Mouse (Mus musculus) splenic B cell, adult 2 months (primary cell): ENCODE measurements around the gene Tmie.

Source experiments
- DNase-seq: peaks from one replicate; pipeline ENCODE4 v3.0.0-alpha.2; 2011; ENCODE audit warnings: low read depth, low spot score
- H3K27me3 ChIP-seq: 2 replicates; pipeline ENCODE4 v1.6.1; 2012; ENCODE audit warnings: mild to moderate bottlenecking, low read length, moderate library complexity, mixed read lengths; ENCODE audit not compliant: control insufficient read depth, poor library complexity, insufficient read depth, severe bottlenecking
- H3K36me3 ChIP-seq: 2 replicates; pipeline ENCODE4 v1.6.1; 2012; ENCODE audit warnings: mild to moderate bottlenecking, low read length, moderate library complexity, mixed read lengths; ENCODE audit not compliant: control insufficient read depth, poor library complexity, insufficient read depth, severe bottlenecking

Gene Tmie

DNA sequence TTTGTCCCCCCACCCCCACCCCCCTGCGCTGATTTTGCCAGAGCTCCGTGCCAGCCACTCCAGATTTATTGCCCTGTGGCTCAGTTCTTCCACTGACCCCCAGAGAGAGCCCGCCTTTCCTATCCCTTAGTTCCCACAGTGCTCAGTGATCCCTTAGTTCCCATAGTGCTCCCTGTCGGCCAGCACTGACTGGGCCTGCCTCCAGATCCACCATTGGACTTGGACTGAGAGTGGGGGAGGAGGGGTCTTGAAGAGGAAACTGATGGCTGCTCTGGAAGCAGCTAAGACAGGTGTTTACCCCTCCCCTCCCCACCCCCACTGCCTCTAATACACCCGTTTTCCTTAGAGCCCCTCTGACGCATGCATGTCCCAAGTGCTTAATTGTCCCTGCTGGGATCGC, 16.1 kb upstream of the Tmie start:
- no peaks in the 10 kb centered on the region for H3K27me3 ChIP-seq
- DNase-seq: no peak
- H3K36me3 ChIP-seq: no peaks in the 10 kb centered on the region

DNA sequence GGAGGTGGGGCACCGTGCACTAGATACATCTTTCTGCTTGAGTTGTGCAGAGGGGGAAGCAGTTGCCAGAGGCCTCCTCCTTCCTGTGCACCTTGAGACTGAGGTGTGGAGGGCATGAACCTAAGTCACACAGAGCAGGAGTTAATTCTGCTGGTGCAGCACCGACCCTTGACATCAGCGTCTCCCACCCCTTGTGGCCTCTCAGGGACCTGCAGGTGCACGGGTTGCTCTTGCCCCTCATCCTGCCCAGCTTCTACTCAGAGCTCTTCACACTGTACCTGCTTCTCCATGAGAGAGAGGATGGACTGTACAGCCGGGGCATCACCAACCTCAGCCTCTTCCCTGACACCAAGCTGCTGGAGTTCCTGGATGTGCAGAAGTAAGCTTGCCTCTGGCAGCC, 15.6 kb upstream of the Tmie start:
- no peak for DNase-seq
- Histone ChIP-seq H3K36me3 (no peaks in the 10 kb centered on the region), H3K27me3 (no peaks in the 10 kb centered on the region)

DNA sequence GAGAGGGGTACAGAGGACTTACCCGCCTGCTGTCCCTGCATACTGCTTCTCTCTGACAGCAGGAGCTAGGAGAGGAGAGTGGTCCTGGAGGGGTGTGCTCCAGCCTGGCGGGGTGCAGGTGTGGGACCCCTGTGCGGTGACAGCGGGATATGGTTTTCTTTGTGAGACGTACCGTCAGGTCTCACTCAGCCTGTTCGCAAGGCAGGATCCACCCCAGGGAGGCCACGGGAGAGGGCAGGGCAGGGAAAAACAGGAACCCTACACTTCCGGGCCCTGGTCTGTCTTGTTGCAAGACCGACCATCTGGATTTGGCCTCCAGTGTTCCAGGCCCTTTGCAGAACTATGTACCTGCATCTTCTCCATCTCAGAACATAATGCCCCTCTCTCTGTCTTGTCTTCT, 13.5 kb upstream of the Tmie start:
- Histone ChIP-seq H3K36me3 (no peaks in the 10 kb centered on the region), H3K27me3 (no peaks in the 10 kb centered on the region)
- no peak for DNase-seq

DNA sequence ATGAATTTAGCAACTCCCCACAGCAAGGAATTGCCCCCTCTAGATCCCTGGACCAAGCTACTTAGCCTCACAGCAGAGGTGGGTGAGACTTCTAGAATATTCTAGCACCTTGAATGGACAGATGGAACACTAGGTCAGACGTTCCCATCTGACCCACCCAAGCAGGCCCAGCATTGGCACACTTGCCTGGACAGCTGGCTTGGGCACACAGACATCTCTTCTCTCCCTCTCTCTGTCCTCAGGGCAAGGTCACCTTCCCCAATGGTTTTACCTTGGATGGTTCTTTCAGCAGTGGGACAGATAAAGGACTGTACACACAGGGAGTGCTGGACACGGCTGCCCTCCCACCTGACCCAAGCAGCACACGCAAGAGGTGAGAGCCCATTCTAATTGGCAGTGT, 12.6 kb upstream of the Tmie start:
- Histone ChIP-seq H3K27me3 (no peaks in the 10 kb centered on the region), H3K36me3 (no peaks in the 10 kb centered on the region)
- DNase-seq: no peak

DNA sequence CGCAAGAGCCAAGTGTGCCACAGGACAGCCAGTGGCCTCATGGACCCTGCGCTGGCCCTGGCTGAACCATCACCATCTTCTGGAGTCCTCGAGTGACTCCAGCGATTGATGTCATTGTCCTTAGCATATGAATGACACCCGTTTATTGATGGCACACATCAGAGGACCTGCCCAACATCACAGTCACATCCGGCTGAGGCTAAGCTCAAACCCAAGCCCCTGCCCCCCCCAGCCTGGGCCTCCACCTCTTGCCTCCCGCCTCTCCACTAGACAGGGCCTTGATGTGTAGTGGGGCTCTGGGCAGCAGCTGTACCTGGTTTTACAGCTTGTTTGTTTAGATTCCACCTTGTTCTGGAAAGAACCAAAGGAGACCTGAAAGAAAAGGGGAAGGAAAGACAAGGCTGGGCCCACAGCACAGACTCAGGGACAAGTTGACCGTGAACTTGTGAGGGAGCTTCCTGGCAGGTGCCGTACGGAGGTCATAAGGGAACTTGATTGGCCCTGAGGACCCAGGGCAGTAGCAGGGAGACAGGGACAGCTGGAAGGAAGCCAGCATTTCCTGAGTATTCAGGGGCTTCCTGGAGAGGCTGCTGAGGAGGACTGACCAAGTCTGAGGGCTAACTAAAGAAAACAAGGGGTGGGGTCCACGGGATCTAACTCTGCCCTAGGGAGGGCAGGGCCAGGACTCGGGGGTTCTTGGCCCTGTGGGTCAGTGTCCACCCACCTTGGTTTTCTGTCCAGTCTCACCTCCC, 11.3 kb upstream of the Tmie start:
- Histone ChIP-seq H3K36me3 (no peaks in the 10 kb centered on the region), H3K27me3 (no peaks in the 10 kb centered on the region)
- no peak for DNase-seq

DNA sequence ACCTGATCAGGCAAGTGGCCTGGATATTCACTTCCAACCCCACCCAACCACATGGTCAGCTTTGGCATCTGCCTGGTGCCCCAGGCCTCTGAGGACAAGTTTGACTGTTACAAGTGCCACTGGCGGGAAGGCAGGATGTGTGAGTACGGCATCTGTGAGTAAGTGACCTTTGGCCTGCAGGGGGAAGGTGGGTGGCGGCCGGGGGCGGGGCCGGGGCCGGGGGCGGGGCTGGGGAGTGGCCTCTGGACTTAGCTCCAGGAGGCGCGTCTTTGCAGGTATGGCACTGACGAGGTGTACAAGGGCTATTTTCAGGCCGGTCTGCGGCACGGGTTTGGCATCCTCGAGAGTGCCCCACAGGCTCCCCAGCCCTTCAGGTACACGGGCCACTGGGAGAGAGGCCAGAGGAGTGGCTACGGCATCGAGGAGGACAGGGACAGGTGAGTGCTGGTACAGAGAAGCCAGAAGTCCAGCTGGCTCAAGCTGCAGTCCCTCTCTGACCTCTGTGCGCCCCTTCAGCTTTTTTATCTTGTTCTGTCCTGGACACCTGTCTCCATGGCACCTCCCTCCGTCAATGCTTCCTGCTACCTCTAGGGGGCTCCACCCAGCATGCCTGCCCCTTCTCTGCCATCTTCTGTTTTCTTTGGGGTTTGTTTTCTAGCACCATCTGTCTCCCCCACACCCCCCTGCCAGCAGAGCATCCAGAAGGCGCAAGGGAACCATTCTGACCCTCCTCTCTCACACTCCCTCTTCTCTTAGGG, 10.3 kb upstream of the Tmie start:
- no peaks in the 10 kb centered on the region for H3K36me3 ChIP-seq
- no peak for DNase-seq
- no peaks in the 10 kb centered on the region for H3K27me3 ChIP-seq

DNA sequence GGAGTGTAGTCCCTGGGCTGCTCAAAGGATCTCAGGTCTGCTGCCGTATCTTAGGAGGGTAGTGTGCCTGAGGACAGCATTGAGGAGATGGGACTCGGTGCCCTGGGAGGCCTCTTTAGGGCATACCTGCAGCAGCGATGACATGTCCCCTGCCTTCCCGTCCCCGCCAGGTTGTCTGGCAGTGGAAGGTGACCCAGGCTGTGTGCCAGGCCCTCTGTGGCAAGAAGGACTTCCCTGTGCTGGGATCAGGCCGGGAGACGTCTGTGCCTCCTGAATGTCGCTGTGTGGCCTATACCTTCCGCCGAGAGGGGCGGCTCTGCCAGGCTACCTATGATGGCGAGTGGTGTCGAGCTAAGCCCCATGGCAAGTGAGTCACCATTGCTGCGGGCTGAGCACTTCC, 9.0 kb upstream of the Tmie start:
- no peak for DNase-seq
- H3K27me3 ChIP-seq: no peaks in the 10 kb centered on the region
- no peaks in the 10 kb centered on the region for H3K36me3 ChIP-seq

DNA sequence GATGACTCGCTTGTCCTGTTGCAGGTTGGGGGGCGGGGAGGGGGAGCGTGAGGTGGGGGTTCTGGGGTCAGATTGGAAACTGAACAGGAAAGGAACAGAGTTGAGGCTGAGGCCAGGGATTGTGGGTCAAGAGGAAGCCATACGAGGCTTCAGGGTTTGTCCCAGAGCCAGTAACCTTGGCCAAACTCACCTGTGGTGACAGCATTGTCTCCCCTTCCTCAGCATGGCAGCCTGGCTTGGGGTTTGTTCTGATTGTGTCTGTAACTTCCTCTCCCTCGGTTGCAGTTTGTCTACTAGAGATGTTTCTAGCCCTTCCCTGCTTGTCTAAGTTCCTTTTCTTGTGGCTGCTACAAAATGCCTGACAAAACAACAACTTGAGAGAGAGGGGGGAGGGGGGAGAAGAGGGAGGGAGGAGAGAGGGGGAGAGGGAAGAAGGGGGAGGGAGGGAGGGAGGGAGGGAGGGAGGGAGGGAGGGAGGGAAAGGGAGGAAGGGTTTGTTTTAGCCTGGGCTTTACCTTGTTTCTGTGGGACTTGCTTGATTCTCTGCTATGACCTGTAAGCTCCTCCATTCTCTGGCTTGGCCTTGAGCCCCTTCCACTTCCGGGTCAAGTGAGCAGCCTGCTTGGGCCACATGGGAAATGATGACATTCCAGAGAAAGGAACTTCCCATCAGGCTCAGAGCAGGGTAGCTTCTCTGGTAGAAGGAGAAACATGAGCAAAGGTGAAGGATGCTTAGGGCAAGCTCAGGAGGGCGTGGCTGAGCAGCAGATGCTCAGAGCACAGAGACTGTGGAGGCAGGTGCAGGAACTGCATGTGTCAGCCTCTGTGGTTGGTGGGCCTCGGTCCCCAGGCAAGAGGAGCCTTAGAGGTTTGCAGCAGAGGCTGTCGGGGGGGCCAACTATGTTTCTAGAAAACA, 7.7 kb upstream of the Tmie start:
- DNase-seq: no peak
- Histone ChIP-seq H3K36me3 (no peaks in the 10 kb centered on the region), H3K27me3 (no peaks in the 10 kb centered on the region)

DNA sequence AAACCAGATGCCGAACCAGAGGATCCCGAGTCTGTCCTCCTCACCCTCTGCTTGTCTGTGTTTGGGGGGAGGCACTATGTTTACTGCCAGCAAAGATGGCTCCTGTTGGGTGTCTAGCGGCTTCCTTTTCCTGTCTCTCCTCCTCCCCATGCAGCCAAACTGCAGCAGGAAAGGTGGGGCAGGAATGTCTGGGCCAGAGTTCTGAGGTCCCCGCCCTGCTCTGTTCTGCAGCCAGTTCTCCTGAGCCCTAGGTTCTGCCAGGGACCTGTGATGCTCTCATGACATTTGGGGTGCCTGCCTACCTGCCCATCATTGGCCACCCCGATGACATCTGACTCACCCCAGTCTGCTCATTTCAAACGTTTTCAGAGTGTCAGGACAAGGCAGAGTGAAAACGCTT, 2.0 kb upstream of the Tmie start:
- no peak for DNase-seq
- H3K36me3 ChIP-seq: no peaks in the 10 kb centered on the region
- no peaks in the 10 kb centered on the region for H3K27me3 ChIP-seq

DNA sequence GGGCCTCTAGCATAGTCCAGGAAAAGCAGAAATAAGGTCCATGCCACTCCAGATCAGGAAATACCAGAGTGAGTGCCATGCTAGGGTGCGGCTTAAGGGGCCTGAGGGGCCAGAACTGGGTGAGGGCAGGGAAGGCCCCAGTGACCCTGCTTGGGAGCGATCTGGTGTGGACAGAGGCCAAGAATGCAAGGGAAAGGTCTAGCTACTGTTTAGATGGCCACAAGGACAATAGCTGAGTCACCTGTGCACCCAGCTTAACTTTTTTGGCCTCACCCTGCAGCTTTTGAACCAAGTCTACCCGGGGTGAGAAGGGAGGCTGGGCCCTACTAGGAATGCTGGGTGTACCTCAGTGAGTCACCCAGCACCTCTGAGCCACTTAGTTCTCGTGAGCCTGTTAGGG, 859 bp upstream of the Tmie start:
- DNase-seq: no peak
- Histone ChIP-seq H3K27me3 (no peaks in the 10 kb centered on the region), H3K36me3 (no peaks in the 10 kb centered on the region)

DNA sequence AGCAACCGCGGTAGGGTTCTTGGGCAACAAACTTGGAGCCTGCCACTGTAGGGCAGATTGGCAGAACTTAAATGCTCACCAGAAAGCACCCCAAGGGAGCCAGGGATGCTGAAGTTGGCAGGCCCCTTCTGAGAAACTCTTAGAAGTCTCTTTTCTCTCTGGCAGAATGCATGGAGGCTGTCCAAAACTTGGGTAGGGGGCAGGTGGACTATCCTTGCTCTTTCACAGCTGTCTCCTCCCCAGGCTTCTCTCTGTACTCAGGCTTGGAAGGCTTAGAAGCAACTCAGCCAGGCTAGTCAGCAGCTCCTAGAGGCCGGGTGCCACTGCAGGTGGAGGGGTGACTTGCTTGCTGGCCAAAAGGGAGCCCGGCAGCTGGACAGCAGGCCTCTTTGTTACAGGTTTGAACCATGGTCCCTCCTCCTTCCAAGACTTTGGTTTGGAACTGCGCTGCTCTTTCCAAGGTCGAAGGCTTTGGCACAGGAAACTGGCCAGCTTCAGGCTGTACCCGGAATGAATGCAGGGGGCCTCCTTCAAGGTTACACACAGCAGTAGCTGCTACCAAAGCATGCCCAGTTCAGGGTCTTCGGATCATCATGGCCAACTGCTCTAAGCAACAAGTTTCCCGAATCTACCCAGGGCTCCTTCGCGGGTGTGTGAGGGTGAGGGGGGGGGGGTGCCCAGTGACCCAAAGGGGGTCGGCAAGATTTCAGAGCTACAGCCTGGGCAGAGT, 557 bp downstream of the Tmie start, which contains the start of gene Als2cl:
Als2cl (plus strand) TSS at position 680 of the 730 bp plus-strand sequence.
- no peak for DNase-seq
- Histone ChIP-seq H3K27me3 (no peaks in the 10 kb centered on the region), H3K36me3 (no peaks in the 10 kb centered on the region)

DNA sequence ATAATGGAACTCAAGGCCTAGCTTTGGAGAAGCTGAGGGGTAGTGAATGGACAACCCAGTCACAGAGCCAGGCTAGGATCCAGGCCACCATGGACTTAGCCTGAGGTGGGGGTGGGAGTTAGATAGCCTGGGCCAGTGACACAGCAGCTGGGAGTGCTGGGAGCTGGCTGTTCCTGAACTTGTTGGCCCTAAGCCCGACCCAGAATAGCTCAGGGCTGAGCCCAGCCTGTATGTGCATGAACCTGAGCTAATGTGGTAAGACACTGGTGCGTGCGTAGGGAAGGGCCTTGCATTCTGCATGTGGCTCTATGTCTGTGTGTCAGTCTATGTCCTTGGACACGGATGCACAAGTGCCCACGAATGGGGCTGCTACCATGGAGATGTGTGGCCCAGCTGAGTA, 2.0 kb downstream of the Tmie start:
- no peaks in the 10 kb centered on the region for H3K27me3 ChIP-seq
- H3K36me3 ChIP-seq: no peaks in the 10 kb centered on the region
- no peak for DNase-seq

DNA sequence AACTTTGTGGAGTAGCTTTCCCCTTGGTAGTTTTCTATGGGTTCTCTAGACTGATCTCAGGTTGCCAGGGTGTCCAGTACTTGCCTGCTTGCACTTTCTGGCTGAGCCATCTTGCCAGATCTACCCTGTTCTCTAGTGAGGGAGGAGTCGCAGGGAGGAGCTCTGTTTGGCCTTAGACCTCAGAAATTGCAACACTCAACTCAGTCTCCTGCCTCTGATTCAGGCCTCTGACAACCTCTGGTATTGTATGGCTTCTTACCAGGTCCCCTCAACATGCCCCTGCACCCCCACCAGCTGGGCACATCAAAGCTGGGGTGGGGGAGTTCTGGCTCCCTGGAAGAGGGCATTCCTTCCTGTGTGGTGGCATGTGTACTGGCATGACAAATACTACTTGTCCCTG, 2.6 kb downstream of the Tmie start:
- Histone ChIP-seq H3K36me3 (no peaks in the 10 kb centered on the region), H3K27me3 (no peaks in the 10 kb centered on the region)
- no peak for DNase-seq

DNA sequence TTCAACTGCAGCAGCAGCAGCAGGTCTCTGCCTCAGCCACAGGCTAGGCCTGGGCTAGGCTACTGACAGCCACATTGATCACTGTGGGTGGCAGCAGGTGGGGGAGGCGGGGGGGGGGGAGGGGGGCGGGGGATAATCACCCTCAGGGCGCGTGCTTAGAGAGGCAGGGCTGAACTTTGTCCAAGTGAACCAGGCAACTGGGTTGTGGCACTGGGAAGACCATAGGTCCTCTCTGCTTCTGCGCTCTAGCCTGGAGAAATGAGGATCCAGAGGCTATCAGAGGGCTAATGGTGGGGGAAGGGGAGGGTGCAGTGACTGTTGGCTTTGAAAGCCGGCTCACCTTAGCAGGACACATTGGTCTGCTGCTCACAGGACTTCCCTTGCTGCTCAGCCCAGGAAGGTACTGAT, 4.6 kb downstream of the Tmie start:
- Histone ChIP-seq H3K27me3 (no peaks in the 10 kb centered on the region), H3K36me3 (no peaks in the 10 kb centered on the region)
- no peak for DNase-seq
